Mouse (Mus musculus) midbrain, embryonic 16.5 days (tissue): Measurements from ENCODE around the gene Gm17555. TPM values are rescaled to one million over a fixed set of nuclear protein-coding genes. Genes with fewer than 3 reads are reported as not detected.
"Not testable (repeated sequence)": the region's sequence is repeated elsewhere in the genome, so short reads cannot be mapped to it uniquely, and the experiment has no call there.

ENCODE experiments used
- ATAC-seq: fragments of 200-750 bp; cut with Nextera tagmentation; 2 replicates; pipeline ENCODE4 v1.8.0; 2017; ENCODE audit warnings: moderate TSS enrichment
- H3K27ac ChIP-seq: fragments of 300-500 bp; sonication (generic); 2 replicates; pipeline ENCODE4 v1.5.1; 2014; ENCODE audit warnings: mild to moderate bottlenecking, low read length, mixed read lengths
- H3K27me3 ChIP-seq: fragments of 300-500 bp; sonication (generic); 2 replicates; pipeline ENCODE4 v1.6.1; 2014; ENCODE audit warnings: low read depth, low read length, mixed read lengths; ENCODE audit not compliant: control insufficient read depth, insufficient read depth
- H3K36me3 ChIP-seq: fragments of 300-500 bp; sonication (generic); 2 replicates; pipeline ENCODE4 v1.6.1; 2014; ENCODE audit warnings: mild to moderate bottlenecking, low read length, moderate library complexity, mixed read lengths; ENCODE audit not compliant: control insufficient read depth, insufficient read depth
- H3K4me1 ChIP-seq: fragments of 300-500 bp; sonication (generic); 2 replicates; pipeline ENCODE4 v1.6.1; 2014; ENCODE audit warnings: mild to moderate bottlenecking, low read length, mixed read lengths; ENCODE audit not compliant: control insufficient read depth, insufficient read depth
- H3K4me2 ChIP-seq: fragments of 300-500 bp; sonication (generic); 2 replicates; pipeline ENCODE4 v1.6.1; 2014; ENCODE audit warnings: mild to moderate bottlenecking, low read length, mixed read lengths
- H3K4me3 ChIP-seq: fragments of 300-500 bp; sonication (generic); 2 replicates; pipeline ENCODE4 v1.5.1; 2014; ENCODE audit warnings: low read depth, mild to moderate bottlenecking, low read length, moderate library complexity, mixed read lengths
- H3K9ac ChIP-seq: fragments of 300-500 bp; sonication (generic); 2 replicates; pipeline ENCODE4 v1.6.1; 2014; ENCODE audit warnings: low read depth, low read length, mixed read lengths
- H3K9me3 ChIP-seq: fragments of 300-500 bp; sonication (generic); replicated peaks from 2 replicates; pipeline ENCODE4 v1.6.1; 2014; ENCODE audit warnings: mild to moderate bottlenecking, low read length, mixed read lengths; ENCODE audit not compliant: control insufficient read depth, poor library complexity, severe bottlenecking
- WGBS: fragments of 180-500 bp; shearing (Covaris S2); extraction: QIAGEN DNeasy Blood & Tissue Kit; methylation state at CpG from one replicate; pipeline ENCODE4 v1.1.7; 2014; 5-methylcytosine and 5-hydroxymethylcytosine counted together
- polyA plus RNA-seq: library from polyadenylated mRNA; unstranded; fragments of >200 nt; fragmentation: Nextera tagmentation; extraction: Ambion mirVana; gene quantifications from 2 replicates; pipeline ENCODE4 v1.2.1, GENCODE M21; 2015

Gm17555 gene
- not detected in 2 replicates for polyA plus RNA-seq

DNA sequence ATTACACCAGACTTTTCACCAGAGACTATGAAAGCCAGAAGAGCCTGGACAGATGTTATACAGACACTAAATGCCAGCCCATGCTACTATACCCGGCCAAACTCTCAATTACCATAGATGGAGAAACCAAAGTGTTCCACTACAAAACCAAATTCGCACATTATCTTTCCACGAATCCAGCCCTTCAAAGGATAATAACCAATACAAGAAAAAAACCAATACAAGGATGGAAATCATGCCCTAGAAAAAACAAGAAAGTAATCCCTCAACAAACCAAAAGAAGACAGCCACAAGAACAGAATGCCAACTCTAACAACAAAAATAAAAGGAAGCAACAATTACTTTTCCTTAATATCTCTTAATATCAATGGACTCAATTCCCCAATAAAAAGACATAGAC lies at the start of gene Gm17555:
Gene Gm17555 (plus strand): TSS at position 301 of the 400 bp plus-strand sequence.
- not testable (repeated sequence) for H3K9me3 ChIP-seq, H3K36me3 ChIP-seq, H3K4me1 ChIP-seq, H3K4me3 ChIP-seq, H3K9ac ChIP-seq, H3K27me3 ChIP-seq, ATAC-seq, H3K4me2 ChIP-seq, H3K27ac ChIP-seq
- 92% methylated on average over 3 of the region's 3 CpGs for WGBS

GRCm38 (mm10) chr2:126165277-126166018 lies 49.5 kb upstream of the Gm17555 start:
- 93% methylated on average over 5 of the region's 5 CpGs for WGBS
- Histone ChIP-seq H3K36me3 (peaks cover 13% of the 10 kb centered on the region), H3K27me3 (no peaks in the 10 kb centered on the region)

DNA sequence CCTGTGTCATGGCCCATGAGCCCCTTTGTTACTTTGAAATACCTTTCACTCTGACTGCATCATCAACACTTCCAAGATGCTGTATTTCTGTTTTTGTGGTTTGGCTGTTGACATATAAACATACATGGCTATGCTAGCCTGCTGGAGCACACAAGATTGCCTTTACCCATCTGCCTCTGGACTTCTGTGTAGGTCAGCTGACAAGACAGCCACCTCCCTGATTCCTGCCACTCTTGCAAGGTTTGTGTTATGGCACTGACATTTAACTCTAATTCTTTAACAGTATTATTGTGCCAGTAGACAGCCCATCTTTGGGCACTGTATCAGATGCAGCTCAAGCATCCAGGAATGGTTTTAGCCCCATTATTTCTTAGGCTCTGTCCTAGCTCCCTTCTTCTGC lies 48.6 kb upstream of the Gm17555 start:
- Histone ChIP-seq H3K27ac (no peak overlapping the region), H3K4me3 (no peak overlapping the region), H3K9ac (no peak overlapping the region), H3K36me3 (peaks cover 5% of the 10 kb centered on the region), H3K27me3 (no peaks in the 10 kb centered on the region), H3K4me1 (no peaks in the 10 kb centered on the region), H3K9me3 (no peaks in the 10 kb centered on the region), H3K4me2 (no peak overlapping the region)
- no peak for ATAC-seq

More at GRCm38 (mm10) chr2:126165277-126166018, 49.5 kb upstream of the Gm17555 start:
- Histone ChIP-seq H3K4me3 (no peak overlapping the region), H3K9ac (no peak overlapping the region), H3K4me2 (no peak overlapping the region), H3K27ac (no peak overlapping the region), H3K9me3 (no peaks in the 10 kb centered on the region), H3K4me1 (no peaks in the 10 kb centered on the region)
- no peak for ATAC-seq

DNA sequence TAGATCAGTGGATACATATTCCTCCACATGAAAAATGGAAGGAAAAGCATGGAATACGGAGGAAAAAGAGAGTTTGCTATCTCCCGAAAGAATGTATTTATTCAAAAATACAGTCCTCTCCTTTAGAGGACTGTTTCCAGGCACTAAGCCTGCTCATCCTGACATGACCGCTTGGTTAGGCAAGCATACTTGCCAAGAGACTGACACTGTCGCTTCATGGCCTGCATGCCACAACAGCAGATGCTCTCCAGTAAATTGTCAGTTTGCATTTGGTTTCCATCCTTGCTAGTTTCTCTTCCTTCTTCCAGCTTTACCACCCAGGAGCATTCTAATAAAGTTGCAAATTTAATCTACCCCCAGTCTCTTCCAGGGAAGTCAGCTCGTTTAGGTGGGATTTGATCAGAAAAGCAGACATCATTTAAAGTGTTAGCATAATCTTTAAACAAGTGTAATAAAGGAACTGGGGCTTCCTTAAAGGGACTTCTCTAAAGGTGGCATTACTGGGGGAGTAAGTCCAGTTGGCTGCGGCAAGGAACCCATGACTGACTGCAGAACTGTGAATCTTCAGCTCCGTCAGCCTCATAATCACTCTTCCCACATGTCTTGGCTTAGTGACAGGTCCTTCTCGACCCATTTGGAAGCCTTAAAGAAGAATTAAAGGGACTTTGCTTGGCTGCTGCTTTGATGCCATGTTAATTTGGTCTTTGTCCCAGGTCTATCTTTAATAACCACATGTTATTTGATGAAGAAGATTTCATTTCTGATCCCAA lies 47.9 kb upstream of the Gm17555 start:
- WGBS = 88% methylated on average over 8 of the region's 8 CpGs
- no peak overlapping the region for H3K9ac ChIP-seq
- no peaks in the 10 kb centered on the region for H3K27me3 ChIP-seq
- H3K4me1 ChIP-seq = no peaks in the 10 kb centered on the region
- ATAC-seq = no peak
- no peak overlapping the region for H3K27ac ChIP-seq
- no peak overlapping the region for H3K4me3 ChIP-seq
- no peaks in the 10 kb centered on the region for H3K9me3 ChIP-seq
- peaks cover 3% of the 10 kb centered on the region; the same call in 1 of the 2 replicates for H3K36me3 ChIP-seq
- no peak overlapping the region for H3K4me2 ChIP-seq

GRCm38 (mm10) chr2:126171427-126171826 lies 43.5 kb upstream of the Gm17555 start:
- no peak overlapping the region for H3K9ac ChIP-seq
- H3K27me3 ChIP-seq = no peaks in the 10 kb centered on the region
- no peaks in the 10 kb centered on the region for H3K9me3 ChIP-seq
- H3K36me3 ChIP-seq = no peaks in the 10 kb centered on the region
- ATAC-seq = no peak
- H3K4me2 ChIP-seq = no peak overlapping the region
- H3K27ac ChIP-seq = no peak overlapping the region
- H3K4me3 ChIP-seq = no peak overlapping the region
- 93% methylated on average over 1 of the region's 1 CpGs for WGBS
- no peaks in the 10 kb centered on the region for H3K4me1 ChIP-seq

- ATAC-seq = no peak
- Histone ChIP-seq H3K9me3 (no peaks in the 10 kb centered on the region), H3K4me1 (no peaks in the 10 kb centered on the region), H3K4me2 (no peak overlapping the region), H3K4me3 (no peak overlapping the region), H3K27me3 (no peaks in the 10 kb centered on the region), H3K27ac (no peak overlapping the region), H3K9ac (no peak overlapping the region), H3K36me3 (no peaks in the 10 kb centered on the region)
- 79% methylated on average over 4 of the region's 4 CpGs for WGBS
Measured at GRCm38 (mm10) chr2:126191306-126191705, 23.6 kb upstream of the Gm17555 start.

DNA sequence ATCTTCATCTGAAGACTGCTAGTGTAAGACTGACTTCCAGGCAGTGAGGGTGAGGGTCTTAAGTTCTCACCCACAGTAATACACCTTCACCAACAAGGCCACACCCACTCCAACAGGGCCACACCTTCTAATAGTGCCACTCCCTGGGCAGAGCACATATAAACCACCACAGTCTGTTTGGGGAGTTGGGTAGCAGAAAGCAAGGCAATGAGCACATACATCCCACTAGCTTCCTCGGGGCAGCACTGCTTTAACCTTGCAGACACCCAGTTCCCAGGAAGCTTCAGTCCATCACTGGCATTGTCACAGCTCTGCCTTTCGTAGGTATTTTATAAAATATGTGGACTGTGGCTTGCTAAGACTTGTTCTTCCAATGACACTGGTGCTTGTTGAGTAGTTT lies 22.8 kb upstream of the Gm17555 start:
- no peak overlapping the region for H3K4me3 ChIP-seq
- H3K27me3 ChIP-seq = no peaks in the 10 kb centered on the region
- H3K27ac ChIP-seq = no peak overlapping the region
- H3K4me2 ChIP-seq = no peak overlapping the region
- no peaks in the 10 kb centered on the region for H3K4me1 ChIP-seq
- H3K36me3 ChIP-seq = no peaks in the 10 kb centered on the region
- WGBS = 85% methylated on average over 2 of the region's 2 CpGs
- no peak for ATAC-seq
- no peak overlapping the region for H3K9ac ChIP-seq
- no peaks in the 10 kb centered on the region for H3K9me3 ChIP-seq

- Histone ChIP-seq H3K27ac (no peak overlapping the region), H3K9ac (no peak overlapping the region), H3K4me2 (no peak overlapping the region), H3K9me3 (no peaks in the 10 kb centered on the region), H3K4me3 (no peak overlapping the region), H3K27me3 (no peaks in the 10 kb centered on the region), H3K36me3 (no peaks in the 10 kb centered on the region), H3K4me1 (no peaks in the 10 kb centered on the region)
- ATAC-seq = no peak
- WGBS = 77% methylated on average over 12 of the region's 12 CpGs
Measured at GRCm38 (mm10) chr2:126195631-126196356, 19.1 kb upstream of the Gm17555 start.

GRCm38 (mm10) chr2:126198971-126199370 lies 15.9 kb upstream of the Gm17555 start:
- H3K27ac ChIP-seq = no peak overlapping the region
- WGBS = 90% methylated on average over 3 of the region's 3 CpGs
- no peak overlapping the region for H3K9ac ChIP-seq
- H3K27me3 ChIP-seq = no peaks in the 10 kb centered on the region
- no peak for ATAC-seq
- H3K4me3 ChIP-seq = no peak overlapping the region
- H3K4me1 ChIP-seq = no peaks in the 10 kb centered on the region
- no peaks in the 10 kb centered on the region for H3K9me3 ChIP-seq
- H3K36me3 ChIP-seq = no peaks in the 10 kb centered on the region
- no peak overlapping the region for H3K4me2 ChIP-seq
